Mouse (Mus musculus) thymus, adult 2 months (tissue): Measurements from ENCODE around the gene Asb3.
"Not testable (repeated sequence)": the region's sequence is repeated elsewhere in the genome, so short reads cannot be mapped to it uniquely, and the experiment has no call there.

Experiments
- CTCF ChIP-seq: fragments of 200-500 bp; IDR thresholded peaks from 2 replicates; pipeline ENCODE4 v1.5.1; 2012; ENCODE audit warnings: mild to moderate bottlenecking, control low read depth, low read length, moderate library complexity, borderline replicate concordance; ENCODE audit not compliant: control insufficient read depth, poor library complexity, insufficient read depth; ENCODE audit errors: extremely low read depth
- POLR2A ChIP-seq: fragments of 200-500 bp; IDR thresholded peaks from 2 replicates; pipeline ENCODE4 v1.6.1; 2012; ENCODE audit warnings: mild to moderate bottlenecking, low read length, control low read depth, moderate library complexity; ENCODE audit not compliant: control insufficient read depth, poor library complexity, insufficient read depth; ENCODE audit errors: extremely low read depth

GRCm38 (mm10) chr11:31017466-31017865 lies 132.2 kb downstream of the Asb3 start:
- TF ChIP-seq CTCF, POLR2A: not testable (repeated sequence)
